In the genomic region with DNA sequence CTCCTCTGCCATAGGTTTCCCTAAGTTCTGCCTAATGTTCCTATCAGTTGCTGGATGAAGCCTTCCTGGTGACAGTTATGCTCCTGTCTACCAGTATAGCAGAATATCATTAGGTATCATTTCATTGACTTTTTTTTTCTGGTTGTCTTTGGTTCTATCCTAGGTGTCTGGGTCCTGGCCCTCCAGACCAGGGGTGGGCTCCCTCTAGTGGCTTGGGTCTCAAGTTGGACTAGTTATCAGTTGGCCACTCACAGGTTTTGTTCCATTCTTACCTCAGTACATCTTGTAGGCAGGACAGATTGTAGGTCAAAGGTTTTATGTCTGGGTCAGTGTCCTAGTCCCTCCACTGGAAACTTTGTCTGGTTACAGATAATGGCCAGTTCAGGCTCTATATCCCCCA, we compare ENCODE assay signal across 1 mouse cellular context.
TF ChIP-seq lines count a peak whose summit lies in the region.

No protein-coding gene starts in this region.

TF ChIP-seq in MEL, 35 proteins besides CTCF, POLR2A, EP300 and RAD21 (continued from another document):
- TF ChIP-seq SIN3A (IDR thresholded peaks at IDR 0.05; ENCODE audit: low read length) (no peak), POLR2AphosphoS2 (IDR thresholded peaks at IDR 0.05; ENCODE audit: low read length) (no peak), ELF1 (IDR thresholded peaks at IDR 0.05; ENCODE audit: low read depth, low read length) (no peak), MAFK (IDR thresholded peaks at IDR 0.05; ENCODE audit: borderline replicate concordance, low read depth, low read length) (no peak), TBP (IDR thresholded peaks at IDR 0.05; ENCODE audit: low read depth, low read length) (no peak), TAL1 (IDR thresholded peaks at IDR 0.05; ENCODE audit: low read length) (no peak), GATA1 (IDR thresholded peaks at IDR 0.05; ENCODE audit: low read depth, low read length) (no peak), ETS1 (IDR thresholded peaks at IDR 0.05; ENCODE audit: low read depth, low read length) (no peak), UBTF (IDR thresholded peaks at IDR 0.05; ENCODE audit: borderline replicate concordance, insufficient read depth, low read depth, low read length) (no peak)
